Mouse (Mus musculus) stomach, postnatal 0 days (tissue): ENCODE data around the gene Sdcbp2. TPM values are rescaled to one million over a fixed set of nuclear protein-coding genes. Genes with fewer than 3 reads are reported as not detected.

Source experiments
- ATAC-seq: fragments of 200-750 bp; cut with Nextera tagmentation; 2 replicates; pipeline ENCODE4 v1.8.0; 2017; ENCODE audit not compliant: low FRiP score, low TSS enrichment
- DNase-seq: peaks from one replicate; pipeline ENCODE4 v3.0.0-alpha.2; 2016; ENCODE audit warnings: low spot score
- H3K27ac ChIP-seq: fragments of 300-500 bp; sonication (generic); replicated peaks from 2 replicates; pipeline ENCODE4 v1.5.1; 2014; ENCODE audit warnings: mild to moderate bottlenecking, control low read depth
- H3K27me3 ChIP-seq: fragments of 300-500 bp; sonication (generic); 2 replicates; pipeline ENCODE4 v1.6.1; 2014; ENCODE audit warnings: low read length; ENCODE audit not compliant: control insufficient read depth, insufficient read depth
- H3K36me3 ChIP-seq: fragments of 300-500 bp; sonication (generic); 2 replicates; pipeline ENCODE4 v1.6.1; 2014; ENCODE audit warnings: low read length, mixed read lengths; ENCODE audit not compliant: control insufficient read depth, insufficient read depth
- H3K4me1 ChIP-seq: fragments of 300-500 bp; sonication (generic); replicated peaks from 2 replicates; pipeline ENCODE4 v1.6.1; 2014; ENCODE audit warnings: antibody characterized with exemption; ENCODE audit not compliant: control insufficient read depth, insufficient read depth
- H3K4me2 ChIP-seq: fragments of 300-500 bp; sonication (generic); replicated peaks from 2 replicates; pipeline ENCODE4 v1.6.1; 2014; ENCODE audit warnings: low read depth, mild to moderate bottlenecking, control low read depth, moderate library complexity
- H3K4me3 ChIP-seq: fragments of 300-500 bp; sonication (generic); 2 replicates; pipeline ENCODE4 v1.5.1; 2014; ENCODE audit warnings: low read depth, low read length, control low read depth
- H3K9ac ChIP-seq: fragments of 300-500 bp; sonication (generic); 2 replicates; pipeline ENCODE4 v1.6.1; 2014; ENCODE audit warnings: mild to moderate bottlenecking, low read length, control low read depth, mixed read lengths
- H3K9me3 ChIP-seq: fragments of 300-500 bp; sonication (generic); 2 replicates; pipeline ENCODE4 v1.6.1; 2016; ENCODE audit warnings: low read length; ENCODE audit not compliant: control insufficient read depth
- CTCF ChIP-seq: IDR thresholded peaks from 2 replicates; pipeline ENCODE4 v1.5.1; 2016; ENCODE audit warnings: antibody characterized with exemption, low read depth, mild to moderate bottlenecking, moderate library complexity
- EP300 ChIP-seq: optimal IDR thresholded peaks from 2 replicates; pipeline ENCODE3; 2016; ENCODE audit warnings: antibody characterized with exemption
- WGBS: fragments of 180-500 bp; shearing (Covaris S2); extraction: QIAGEN DNeasy Blood & Tissue Kit; methylation state at CpG from one replicate; pipeline ENCODE4 v1.1.7; 2014; 5-methylcytosine and 5-hydroxymethylcytosine counted together
- polyA plus RNA-seq: library from polyadenylated mRNA; unstranded; fragments of >200 nt; fragmentation: Nextera tagmentation; extraction: Ambion mirVana; gene quantifications from 2 replicates; pipeline ENCODE4 v1.2.1, GENCODE M21; 2015

The Sdcbp2 gene
- polyA plus RNA-seq, 1 experiment from 2014 or later = 156 TPM

- WGBS = 51% methylated on average over 8 of the region's 8 CpGs
- TF ChIP-seq EP300 (no peak), CTCF (peak; percentile 31)
- Histone ChIP-seq H3K4me1 (no peaks in the 10 kb centered on the region), H3K27ac (no peak overlapping the region), H3K27me3 (no peaks in the 10 kb centered on the region), H3K36me3 (no peaks in the 10 kb centered on the region), H3K4me2 (no peak overlapping the region), H3K9me3 (no peaks in the 10 kb centered on the region), H3K4me3 (no peak overlapping the region), H3K9ac (no peak overlapping the region)
- ATAC-seq (peak; percentile 74), DNase-seq (no peak)
These were observed 41.8 kb upstream of the Sdcbp2 start for GRCm38 (mm10) chr2:151530378-151531230.

GRCm38 (mm10) chr2:151533632-151534031 lies 38.8 kb upstream of the Sdcbp2 start:
- no peaks in the 10 kb centered on the region for H3K36me3 ChIP-seq
- ATAC-seq (no peak), DNase-seq (no peak)
- H3K27ac ChIP-seq = no peak overlapping the region
- no peaks in the 10 kb centered on the region for H3K27me3 ChIP-seq
- H3K4me2 ChIP-seq = no peak overlapping the region
- H3K9me3 ChIP-seq = no peaks in the 10 kb centered on the region
- H3K4me1 ChIP-seq = no peaks in the 10 kb centered on the region; the same call in 1 of the 2 replicates
- 92% methylated on average over 6 of the region's 6 CpGs for WGBS
- H3K4me3 ChIP-seq = no peak overlapping the region
- TF ChIP-seq EP300 = no peak
- no peak for TF ChIP-seq CTCF
- no peak overlapping the region for H3K9ac ChIP-seq

GRCm38 (mm10) chr2:151535961-151536617 lies 36.3 kb upstream of the Sdcbp2 start:
- Histone ChIP-seq H3K9ac (no peak overlapping the region), H3K36me3 (no peaks in the 10 kb centered on the region), H3K9me3 (no peaks in the 10 kb centered on the region), H3K4me2 (no peak overlapping the region), H3K4me1 (no peaks in the 10 kb centered on the region; the same call in 1 of the 2 replicates), H3K27ac (peak overlapping the region; percentile 78), H3K4me3 (no peak overlapping the region), H3K27me3 (no peaks in the 10 kb centered on the region)
- DNase-seq (no peak), ATAC-seq (peak; percentile 61)
- 57% methylated on average over 1 of the region's 1 CpGs for WGBS
- TF ChIP-seq CTCF = no peak
- TF ChIP-seq EP300 = no peak

- 8% methylated on average over 5 of the region's 5 CpGs for WGBS
- H3K27me3 ChIP-seq = no peaks in the 10 kb centered on the region
- H3K4me1 ChIP-seq = peaks cover 3% of the 10 kb centered on the region; the same call in 1 of the 2 replicates
- H3K9me3 ChIP-seq = no peaks in the 10 kb centered on the region
- no peak overlapping the region for H3K4me2 ChIP-seq
- no peak overlapping the region for H3K9ac ChIP-seq
- no peaks in the 10 kb centered on the region for H3K36me3 ChIP-seq
- TF ChIP-seq CTCF (no peak), EP300 (no peak)
- H3K4me3 ChIP-seq = no peak overlapping the region
- DNase-seq = peak; percentile 86
- ATAC-seq = peak; percentile 88
- H3K27ac ChIP-seq = peak overlapping the region; percentile 78
These were observed 35.8 kb upstream of the Sdcbp2 start for GRCm38 (mm10) chr2:151536618-151536974.

- no peak overlapping the region for H3K27ac ChIP-seq
- no peak for TF ChIP-seq CTCF
- no peak for TF ChIP-seq EP300
- H3K9me3 ChIP-seq = no peaks in the 10 kb centered on the region
- H3K4me3 ChIP-seq = no peak overlapping the region
- no peak overlapping the region for H3K4me2 ChIP-seq
- H3K4me1 ChIP-seq = peaks cover 4% of the 10 kb centered on the region; the same call in 1 of the 2 replicates
- no peak overlapping the region for H3K9ac ChIP-seq
- no peaks in the 10 kb centered on the region for H3K27me3 ChIP-seq
- H3K36me3 ChIP-seq = no peaks in the 10 kb centered on the region
- 61% methylated on average over 4 of the region's 4 CpGs for WGBS
- DNase-seq = no peak
- ATAC-seq = no peak
These were observed 33.8 kb upstream of the Sdcbp2 start for GRCm38 (mm10) chr2:151538646-151539045.
